Mouse (Mus musculus): ENCODE data around the gene Angptl7.
A peak's percentile ranks its signal among the peaks of the same experiment; 100 is the strongest.

Angptl7 gene

DNA sequence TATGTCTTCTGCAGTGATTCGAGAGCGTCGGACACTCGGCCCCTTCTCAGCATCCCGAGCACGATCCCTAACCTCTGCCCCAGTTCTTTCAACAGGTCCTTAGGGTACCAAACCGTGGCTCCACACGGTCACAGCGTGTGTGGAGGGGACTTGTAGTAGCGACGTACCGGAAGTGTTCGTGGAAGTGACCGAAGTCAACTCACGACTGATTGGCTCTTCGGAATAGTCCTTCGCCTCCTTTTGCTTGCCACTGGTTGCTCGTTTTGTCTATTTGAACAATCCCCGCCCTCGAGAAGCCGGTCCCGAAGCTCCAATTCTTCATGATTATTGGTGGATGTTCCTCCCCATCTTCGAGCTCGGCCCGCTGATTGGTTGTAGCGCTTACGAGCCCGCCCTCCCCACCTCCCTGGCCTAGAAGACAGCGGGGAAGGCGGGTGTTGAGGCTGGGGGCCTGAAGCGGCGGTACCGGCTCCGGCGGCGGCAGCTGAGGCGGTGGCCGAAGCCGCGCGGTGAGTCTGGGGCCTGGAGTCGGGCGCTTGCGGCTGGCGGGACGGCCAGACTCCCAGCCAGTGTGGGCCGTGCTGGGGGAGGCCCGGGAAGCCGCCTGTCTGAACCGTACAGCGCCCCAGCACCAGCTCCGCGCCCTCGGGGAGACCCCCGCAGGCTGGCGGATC, 51.9 kb downstream of the Angptl7 start, which contains the start of gene Mtor:
Mtor (plus strand) TSS at position 433 of the 674 bp plus-strand sequence.
- DNase-seq = peak; percentile 96
